Mouse (Mus musculus) erythroblast, embryonic 14.5 days (primary cell): ENCODE results near the gene Cttnbp2nl.

Source experiments
- GATA1 ChIP-seq: IDR thresholded peaks from 2 replicates; pipeline ENCODE4 v1.6.1; 2012; ENCODE audit warnings: low read length, inconsistent platforms, mixed read lengths
- TAL1 ChIP-seq: IDR thresholded peaks from 3 replicates; pipeline ENCODE4 v1.6.1; 2012; ENCODE audit warnings: low read length, inconsistent platforms, mixed read lengths

DNA sequence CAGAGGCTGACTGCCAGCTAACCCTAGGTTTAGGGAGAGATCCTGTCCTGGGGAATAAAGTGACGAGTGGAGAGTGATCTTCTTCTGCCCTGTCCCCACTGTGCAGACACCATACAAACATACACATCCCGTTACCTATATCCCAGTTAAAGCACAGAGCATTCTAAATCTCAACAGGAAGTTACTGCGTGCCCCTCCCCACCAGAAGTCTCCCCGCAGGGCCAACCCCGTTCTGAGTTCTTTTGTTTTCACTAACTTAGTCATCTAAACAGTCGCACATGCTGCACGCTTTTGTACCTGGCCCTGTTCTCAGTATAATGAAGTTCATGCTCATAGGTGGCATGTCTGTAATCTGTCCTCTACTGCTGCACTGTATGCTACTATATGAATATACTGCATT, 36.7 kb downstream of the Cttnbp2nl start:
- TF ChIP-seq TAL1 (no peak), GATA1 (no peak)
